Mouse (Mus musculus) brain, embryonic 18.5 days (tissue): ENCODE measurements around the gene Ero1l.

Experiments used
- DNase-seq: peaks from one replicate; pipeline ENCODE4 v3.0.0-alpha.2; 2012; ENCODE audit warnings: low read depth, low spot score

Ero1l gene

DNA sequence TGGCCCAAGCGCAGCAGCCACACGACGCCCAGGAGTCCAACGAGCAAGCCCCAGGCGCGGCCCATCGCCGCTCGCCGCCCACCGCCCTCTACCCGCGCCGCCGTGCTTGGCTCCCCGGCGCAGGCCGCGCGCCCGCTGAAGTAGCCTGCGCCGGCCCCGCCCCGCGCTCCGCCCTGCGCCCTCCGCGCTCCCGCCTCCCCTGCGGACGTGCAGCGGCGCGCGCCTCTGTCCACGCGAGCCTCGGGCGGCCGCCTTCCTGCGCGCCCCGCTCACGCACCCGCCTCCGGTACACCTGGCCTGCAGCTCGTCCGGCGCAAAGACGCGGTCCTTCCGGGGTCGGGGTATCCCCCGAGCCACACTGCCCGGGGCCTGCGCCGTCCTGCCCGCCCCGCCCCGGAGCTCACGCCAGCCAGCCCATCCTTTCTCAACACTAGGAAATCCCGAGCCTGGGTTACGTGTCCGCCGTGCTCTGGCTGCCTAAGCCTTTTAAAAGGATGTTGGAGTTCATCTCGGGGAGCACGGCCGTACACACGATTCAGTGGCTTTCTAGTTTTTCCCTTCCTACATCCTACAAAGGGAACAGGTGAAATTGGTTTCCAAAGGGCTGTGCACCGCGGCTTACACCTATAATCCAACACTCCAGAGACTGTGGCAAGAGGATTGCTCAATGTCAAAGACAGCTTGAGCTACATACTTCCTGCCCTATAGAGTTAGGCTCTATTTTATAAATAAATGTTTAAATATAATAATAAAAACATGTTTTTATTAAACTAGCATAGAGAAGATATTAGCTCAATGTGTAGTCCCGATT, at the start of gene Ero1l:
Gene Ero1l (minus strand): TSS at position 346 of the 811 bp plus-strand sequence.
- peak; percentile 60 for DNase-seq

DNA sequence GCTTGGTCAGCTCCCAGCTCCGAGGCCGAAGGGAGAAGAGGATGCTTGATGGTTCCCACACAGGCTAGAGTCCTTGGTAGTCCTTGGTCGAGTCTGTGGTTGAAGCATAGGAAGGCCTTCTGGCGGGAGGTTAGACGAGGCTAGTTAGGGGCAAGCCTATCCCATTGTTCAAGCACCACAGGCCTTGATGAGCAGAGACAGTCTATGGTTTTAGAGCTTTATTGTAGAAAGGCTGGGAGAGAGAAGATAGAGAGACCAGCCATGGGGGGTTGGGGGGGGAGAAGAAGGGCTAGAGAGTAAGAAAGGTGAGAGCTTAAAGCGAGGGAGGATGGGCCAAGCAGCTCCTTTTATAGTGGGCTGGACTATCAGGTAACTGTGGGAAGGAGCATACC, 46.6 kb upstream of the Ero1l start:
- no peak for DNase-seq

DNA sequence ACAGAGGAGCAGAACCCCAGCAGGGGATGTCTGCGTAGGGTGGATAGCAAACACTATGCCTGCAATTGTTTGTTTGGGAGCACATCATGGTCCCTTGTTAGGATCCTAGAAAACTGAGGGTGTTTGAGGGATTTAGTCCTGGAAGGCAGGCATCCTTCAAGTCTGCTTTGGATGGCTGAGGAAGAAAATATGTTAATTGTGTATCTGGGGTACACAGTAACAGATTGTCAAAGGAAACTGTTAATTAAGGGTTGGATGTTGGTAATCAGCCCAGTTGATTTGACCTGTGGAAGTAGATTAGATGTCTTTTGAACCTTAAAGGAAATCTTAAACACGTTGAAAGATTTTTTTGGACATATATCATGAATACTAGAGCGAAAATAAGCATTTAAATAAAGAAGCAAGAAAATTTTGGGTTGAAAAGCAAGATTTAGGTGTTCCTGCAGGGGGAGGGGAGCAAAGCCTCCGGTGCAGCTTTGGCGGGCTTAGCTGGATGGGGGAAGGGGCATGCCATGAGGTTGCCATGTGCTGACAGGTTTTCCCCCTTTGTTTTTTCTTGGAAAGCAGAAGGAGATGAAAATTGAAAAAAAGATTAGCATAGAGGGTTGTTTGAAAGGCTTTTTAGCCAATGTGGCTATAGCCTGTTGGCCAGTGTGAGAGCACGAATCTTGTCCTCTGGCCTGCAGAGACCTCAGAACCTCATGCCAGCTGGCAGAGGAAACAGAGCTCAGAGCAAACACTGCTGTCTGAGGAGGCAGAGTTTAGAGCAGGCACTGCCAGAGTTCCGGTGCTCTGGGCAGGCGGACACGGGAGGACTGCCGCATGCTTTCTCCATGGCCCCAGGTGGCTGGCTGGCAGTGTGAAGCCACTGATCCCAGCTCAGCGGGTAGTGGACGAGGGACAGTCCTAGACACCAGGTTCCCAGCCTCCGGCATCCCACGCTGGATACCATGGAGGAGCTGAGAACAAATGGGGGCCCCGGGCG, 45.9 kb upstream of the Ero1l start:
- DNase-seq = no peak

DNA sequence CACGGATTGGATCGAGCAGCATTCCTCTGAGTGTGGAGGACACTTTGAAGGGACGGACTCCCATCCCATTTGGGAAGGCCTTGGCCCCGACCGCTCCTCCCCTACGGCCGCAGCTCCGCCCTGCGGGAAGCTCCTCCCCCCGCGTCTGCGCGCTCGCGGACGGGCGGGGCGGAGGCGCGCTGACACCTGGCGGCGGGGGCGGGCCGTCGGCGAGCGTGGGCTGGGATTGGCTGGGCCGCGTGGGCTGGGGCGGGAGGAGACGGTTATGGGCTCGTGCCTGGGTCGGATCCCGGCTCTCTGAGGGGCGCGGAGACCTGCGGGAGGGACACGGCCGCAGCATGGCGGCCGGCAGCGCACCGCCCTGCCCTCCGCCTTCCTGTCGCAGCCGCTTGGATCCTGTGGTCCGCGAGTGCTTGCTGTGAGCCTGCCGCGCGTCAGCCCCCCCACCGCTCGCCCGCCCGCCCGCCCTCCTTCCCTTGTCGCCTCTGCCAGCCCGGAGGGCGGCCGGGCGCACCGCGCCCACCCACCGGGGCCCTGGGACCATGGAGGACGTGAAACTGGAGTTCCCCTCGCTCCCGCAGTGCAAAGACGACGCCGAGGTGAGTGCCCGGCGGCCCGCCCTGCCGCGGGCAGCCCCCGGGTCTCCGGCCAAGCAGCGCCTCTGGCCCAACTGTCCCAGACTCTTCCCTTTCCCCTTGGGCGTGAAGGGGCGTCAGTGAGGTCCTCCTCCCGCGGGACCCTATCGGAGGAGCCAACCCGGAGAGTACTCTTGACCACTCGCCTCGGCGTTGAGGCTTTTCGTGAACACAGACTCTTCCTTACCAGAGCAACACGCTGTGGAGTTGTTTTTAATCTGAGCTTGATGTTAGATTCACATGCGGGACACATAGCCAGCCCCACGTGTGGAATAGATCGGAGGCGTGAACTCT, 32.6 kb upstream of the Ero1l start, which contains the start of gene Styx:
Gene Styx (plus strand): TSS at position 163 of the 929 bp plus-strand sequence.
- peak; percentile 74 for DNase-seq

DNA sequence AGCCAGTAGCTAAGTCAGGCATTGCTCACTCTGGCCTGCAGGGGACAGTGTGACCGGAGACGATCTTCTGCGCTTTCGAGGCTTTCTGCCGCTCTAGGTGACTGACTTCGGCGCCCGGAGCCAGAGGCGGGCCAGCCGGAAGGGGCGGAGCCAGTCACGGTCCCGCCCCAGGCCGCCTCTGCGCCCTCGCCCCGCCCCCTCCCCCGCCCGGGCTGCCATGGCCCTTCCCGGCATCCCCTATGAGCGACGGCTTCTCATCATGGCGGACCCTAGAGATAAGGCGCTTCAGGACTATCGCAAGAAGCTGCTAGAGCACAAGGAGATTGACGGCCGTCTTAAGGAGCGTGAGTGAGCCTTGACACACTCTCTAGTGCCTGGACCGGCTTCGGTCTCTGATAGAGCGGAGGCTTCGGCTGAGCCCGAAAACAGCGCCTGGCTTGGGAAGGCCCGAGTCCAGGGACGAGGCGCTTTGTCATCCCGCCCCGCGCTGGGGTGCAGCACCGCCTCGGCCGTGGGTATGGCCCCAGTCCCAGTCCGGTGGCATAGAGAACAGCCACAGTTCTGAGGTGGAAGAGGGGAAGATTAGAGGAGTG, 11.1 kb upstream of the Ero1l start, which contains the start of gene Psmc6:
Gene Psmc6 (plus strand): TSS at position 200 of the 593 bp plus-strand sequence.
- peak; percentile 83 for DNase-seq

DNA sequence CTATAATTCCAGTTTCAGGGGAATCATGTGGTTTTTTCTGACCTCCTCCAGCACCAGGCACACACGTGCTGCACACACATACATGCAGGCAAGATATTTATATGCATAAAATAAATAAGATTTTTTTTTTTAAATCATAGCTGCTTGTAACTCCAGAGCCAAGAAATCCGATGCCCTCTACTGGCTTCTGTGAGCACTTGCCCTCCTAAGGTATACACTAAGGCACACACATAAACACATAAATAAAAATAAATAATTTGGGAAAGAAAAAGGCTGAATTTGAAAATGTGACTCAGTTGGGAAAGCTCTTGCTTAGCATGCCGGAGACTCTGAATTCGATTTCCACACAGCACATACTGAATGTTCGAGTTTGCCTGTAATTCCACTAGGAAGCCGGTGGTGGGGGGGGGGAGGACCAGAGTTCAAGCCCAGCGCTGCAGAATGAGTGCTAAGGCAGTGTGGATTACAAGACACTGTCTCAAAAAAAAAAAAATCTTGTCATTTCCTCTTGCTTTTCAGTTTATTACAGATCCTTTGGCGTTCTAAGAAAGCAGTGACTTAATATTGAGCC, 10.5 kb upstream of the Ero1l start:
- no peak for DNase-seq

DNA sequence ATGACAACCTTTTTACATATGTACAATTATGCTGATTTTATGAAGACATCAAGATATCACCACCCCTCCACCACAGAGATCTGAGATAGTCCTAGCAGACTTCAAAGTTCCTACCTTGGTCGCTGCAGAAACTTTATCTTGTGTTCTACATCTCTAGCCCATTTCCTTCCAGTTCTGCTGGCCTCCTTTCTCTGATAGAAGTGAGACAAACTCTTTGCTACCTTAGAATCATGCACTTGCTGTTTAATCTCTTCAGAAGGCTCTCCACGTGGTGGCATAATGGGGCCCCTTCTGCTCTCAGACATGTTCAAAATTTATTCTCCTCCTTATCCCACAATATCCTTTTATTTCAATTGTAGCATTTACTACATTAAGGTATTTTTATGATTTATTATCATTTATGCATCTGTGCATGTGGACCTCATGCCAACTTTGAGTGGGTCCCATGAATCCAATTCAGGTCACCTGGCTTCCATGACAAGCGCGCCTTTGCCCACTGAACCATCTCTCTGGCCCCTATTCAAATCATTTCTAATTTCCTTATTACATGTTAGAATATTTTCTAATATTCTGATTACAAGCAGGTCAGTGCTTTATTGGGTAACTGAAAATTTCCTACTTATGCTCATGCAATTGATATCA, 9.6 kb upstream of the Ero1l start:
- DNase-seq = no peak

DNA sequence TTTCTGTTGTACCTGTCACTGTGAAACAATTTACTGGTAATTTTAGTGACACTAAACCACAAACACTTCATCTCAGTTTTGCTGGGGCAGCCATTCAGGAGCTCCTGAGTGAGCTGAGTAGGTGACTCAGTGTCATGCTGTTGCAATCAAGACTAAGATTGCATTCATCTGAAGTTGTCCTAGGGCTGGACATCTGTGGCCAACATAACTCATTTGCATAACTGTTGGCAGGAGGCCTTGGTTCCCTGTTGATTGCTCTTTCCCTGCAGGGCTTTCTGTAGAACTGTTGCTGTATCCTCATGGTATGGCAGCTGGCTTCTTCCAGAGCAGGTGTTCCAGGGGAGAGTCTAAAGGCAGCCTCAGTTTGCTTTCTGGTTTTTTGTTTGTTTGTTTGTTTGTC, 6.9 kb upstream of the Ero1l start:
- no peak for DNase-seq

DNA sequence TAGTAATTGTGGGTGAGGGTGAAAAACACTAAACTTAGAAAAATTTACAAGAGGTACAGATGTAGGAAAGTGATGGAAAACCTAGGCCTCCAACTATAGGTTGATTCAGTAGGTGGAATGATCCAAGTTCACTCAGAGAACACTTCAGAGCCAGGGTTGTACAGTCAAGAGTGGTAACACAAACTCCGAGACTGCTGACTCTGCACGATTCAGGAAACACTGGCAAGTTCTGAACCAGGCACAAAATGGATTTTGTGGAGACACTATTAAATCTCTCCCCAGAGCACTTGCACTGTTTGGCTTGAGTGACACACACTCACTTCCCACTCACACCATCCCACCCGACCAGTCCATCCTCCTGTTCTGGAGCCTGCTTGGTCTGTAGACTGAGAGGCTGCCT, 4.7 kb upstream of the Ero1l start:
- DNase-seq = no peak

DNA sequence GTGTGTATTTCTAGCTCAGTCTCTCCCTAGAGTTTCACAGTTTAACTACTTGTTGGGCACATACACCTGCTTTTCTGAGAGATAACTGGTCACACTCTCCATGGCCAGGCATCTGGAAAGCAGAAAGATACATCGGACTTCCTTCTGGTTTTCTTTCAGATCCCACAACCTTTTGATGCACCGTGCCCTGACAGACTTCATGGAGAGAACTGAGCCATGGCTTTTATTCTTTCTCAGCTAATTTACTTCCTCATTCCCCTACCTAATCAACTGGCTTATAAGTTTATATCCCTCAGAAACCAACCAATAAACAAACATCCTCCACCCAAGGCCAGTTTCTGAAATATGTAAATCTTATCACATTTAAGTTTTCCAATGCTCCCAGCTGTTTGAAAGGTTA, 3.9 kb upstream of the Ero1l start:
- no peak for DNase-seq

DNA sequence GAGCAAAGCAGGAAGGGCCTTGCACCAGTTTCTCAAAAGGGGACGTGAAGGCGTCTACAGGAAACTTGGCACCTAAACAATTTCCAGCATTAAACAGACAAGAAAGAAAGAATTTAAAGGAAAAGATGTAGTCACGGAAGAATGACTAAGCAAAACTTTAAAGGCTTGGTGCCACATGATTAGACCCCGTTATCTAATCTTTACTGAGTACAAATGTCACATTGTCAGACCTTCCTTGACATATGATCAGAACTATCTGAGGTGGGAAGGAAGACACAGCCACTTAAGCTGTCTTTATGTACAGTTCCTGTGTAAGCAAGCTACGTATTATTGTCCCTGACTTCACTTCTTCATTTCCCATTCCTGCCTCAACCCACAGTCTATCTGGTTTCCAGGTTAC, 3.1 kb upstream of the Ero1l start:
- DNase-seq = no peak

DNA sequence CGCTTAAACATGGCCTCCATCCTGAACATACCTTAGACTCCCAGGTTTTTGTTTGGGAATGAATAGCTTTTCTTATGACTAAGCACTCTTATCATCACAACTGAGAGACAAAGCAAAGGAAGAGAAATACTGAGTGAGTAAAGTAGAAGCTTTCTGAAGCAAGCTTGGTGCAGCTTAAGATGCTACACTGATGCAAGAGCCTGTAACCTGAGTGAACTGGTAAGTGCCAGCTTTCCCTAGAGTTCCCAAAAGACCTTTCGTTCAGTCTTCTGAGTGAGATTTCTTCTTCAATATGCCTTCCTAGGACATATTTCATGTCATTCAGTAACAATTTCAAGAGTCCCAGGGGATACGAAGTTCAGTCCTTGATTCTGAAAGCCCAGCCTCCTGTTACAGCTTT, 2.5 kb upstream of the Ero1l start:
- DNase-seq = no peak

DNA sequence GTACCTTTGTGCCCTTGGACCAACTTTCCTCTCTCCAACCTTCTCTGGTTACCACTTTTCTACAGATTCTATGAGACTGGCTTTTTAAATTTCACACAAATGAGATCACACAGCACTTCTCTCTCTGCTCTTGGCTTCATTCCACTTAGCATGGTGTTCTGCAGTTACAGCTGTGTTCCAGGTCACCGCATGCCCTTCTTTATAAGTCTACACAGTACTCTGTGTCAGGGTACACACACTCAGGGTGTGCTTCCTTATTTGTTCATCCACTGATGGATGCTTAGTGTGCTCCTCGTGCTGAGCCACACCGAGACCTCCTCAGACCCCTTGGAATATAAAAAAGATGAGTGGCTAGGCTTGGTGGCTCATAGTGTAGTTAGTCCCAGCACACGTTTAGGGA, 1.5 kb upstream of the Ero1l start:
- no peak for DNase-seq

DNA sequence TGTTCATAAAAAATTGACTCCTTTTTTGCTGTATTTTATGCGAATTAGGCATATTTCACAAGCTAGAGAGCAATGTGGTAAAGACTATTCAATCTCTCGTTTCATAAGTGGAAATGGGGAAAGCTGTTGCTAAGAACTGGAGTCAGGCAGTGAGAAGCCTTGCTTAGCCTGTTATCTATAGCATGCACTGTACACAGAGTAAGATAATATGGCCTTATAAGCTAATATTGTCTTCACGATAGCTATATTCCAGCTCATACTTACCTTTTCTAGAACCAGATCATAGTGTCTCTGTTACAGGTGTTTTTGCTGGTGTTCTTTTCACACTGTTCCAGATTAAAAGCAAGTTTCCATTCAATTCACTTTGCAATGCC, 653 bp upstream of the Ero1l start:
- no peak for DNase-seq

DNA sequence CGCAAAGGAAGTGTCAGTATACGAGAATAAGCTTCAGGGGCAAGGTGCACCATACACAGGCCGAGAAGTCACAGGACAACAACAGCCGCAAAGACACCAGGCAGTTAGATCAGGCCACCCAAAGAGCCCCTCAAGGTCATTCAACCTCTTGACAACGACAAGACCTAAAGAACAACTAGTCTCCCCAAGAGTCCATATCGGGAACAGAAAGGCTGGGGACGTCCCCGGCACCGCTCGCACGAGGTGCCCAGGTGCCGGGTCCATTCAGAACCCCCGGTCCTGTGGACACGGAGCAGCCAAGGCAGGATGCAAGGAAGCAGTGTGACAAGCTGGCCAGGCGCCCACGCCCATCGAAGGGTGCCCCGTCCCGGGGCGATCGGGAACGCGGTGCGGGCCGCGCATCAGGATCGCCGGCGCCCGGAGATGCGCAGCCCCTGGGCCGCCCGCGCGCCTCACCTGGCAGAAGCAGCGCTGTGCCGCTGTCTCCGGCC, 605 bp downstream of the Ero1l start:
- DNase-seq = no peak

DNA sequence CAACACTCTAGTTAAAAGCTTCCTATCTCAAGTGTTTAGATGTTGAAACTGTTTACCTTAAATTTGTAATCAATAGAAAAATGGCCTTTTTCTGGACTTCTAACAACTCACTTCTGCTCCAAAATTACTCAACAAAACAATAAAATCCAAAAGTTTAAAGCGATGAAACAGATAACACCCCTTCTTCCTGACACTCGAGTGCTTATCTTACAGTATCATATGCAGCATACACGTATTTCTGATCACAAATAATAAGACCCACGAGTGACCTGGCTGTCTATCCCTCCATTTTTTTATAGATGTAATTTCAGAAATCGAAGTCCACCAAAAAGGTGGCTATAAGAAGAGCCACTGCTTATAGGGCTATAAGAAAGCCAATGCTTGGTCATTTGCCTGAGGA, 1.6 kb downstream of the Ero1l start:
- no peak for DNase-seq

DNA sequence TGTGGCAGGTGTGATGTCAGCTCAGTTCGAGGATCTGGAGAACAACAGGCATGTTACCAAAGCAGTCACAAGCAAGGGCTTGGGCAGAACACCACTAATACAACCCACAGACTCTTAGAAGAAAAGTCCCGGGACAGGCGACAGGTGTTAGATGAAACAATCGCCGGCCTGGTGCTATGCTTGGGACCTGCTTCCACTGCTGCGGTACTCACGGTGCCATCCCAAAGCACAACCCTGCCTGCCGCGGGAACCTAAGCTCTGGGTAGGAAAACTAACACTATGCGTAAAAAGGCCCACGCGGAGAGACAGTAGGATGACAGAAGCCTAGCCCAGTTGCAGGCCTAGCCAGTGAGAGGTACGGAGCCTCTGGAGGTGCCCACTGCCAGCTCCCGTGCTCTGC, 8.5 kb downstream of the Ero1l start:
- no peak for DNase-seq

DNA sequence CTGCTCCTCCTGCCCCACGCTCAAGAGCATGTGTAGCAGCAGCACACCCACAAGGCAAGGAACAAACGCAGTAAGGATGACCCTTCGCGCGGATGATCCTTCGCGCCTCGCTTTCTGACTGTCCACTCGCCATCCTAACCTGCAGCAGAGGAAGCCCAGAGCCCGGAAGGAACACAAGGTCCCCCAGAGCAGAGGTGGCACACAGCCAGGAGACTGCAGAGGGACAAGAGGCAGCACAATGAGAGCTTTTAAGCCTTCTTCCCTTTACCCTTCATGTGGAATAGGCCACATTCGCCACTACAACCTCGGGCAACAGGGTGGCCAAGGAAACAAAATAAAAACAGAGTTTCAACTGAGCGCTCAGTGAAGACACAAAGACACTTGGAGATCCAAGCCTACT, 8.9 kb downstream of the Ero1l start:
- DNase-seq = no peak

DNA sequence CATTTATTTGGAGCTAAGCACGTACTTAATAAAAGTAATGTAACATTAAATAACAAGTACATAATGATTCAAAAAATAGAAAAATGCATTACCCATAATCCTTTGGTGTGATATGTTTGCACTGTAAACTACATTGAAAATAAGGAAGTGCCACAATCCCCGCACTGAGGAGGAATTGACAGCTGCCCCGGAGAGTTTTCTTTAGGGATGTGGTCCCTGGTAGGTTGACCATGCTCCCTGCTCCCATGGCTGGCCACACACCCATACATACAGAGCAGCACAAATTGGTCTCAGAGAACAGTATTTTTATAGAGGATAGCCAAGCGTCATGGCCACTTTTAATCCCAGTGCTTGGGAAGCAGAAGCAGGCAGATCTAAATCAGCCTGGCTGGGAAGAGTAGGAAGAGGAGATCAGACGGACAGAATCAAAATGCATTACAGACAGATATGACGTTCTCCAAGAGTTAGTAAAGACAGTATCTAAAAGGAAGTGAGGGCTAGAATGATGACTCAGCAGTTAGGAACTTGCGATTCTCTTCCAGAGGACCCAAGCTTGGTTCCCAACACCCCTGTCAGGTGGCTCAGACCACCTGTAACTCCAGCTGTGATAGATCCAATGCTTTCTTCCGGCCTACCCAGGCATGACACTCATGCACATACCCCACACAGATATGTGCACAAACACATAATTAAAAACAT, 10.8 kb downstream of the Ero1l start:
- no peak for DNase-seq
